Mouse (Mus musculus) erythroblast, embryonic 14.5 days (primary cell): ENCODE data around the gene Arhgap33. TPM values are rescaled to one million over a fixed set of nuclear protein-coding genes. Genes with fewer than 3 reads are reported as not detected.
"Not testable (repeated sequence)": the region's sequence is repeated elsewhere in the genome, so short reads cannot be mapped to it uniquely, and the experiment has no call there.

Experiments
- H3K27me3 ChIP-seq: 2 replicates; pipeline ENCODE4 v1.6.1; 2012; ENCODE audit warnings: inconsistent platforms; ENCODE audit not compliant: control insufficient read depth
- H3K36me3 ChIP-seq: 2 replicates; pipeline ENCODE4 v1.6.1; 2012; ENCODE audit warnings: mild to moderate bottlenecking, inconsistent platforms; ENCODE audit not compliant: control insufficient read depth
- H3K4me1 ChIP-seq: 2 replicates; pipeline ENCODE4 v1.6.1; 2012; ENCODE audit warnings: inconsistent platforms; ENCODE audit not compliant: control insufficient read depth
- H3K4me3 ChIP-seq: replicated peaks from 2 replicates; pipeline ENCODE3; 2012; ENCODE audit warnings: moderate library complexity, mild to moderate bottlenecking, inconsistent platforms
- H3K9me3 ChIP-seq: 2 replicates; pipeline ENCODE4 v1.6.1; 2012; ENCODE audit warnings: low read length, inconsistent platforms, mixed read lengths; ENCODE audit not compliant: control insufficient read depth
- GATA1 ChIP-seq: IDR thresholded peaks from 2 replicates; pipeline ENCODE4 v1.6.1; 2012; ENCODE audit warnings: low read length, inconsistent platforms, mixed read lengths
- TAL1 ChIP-seq: IDR thresholded peaks from 3 replicates; pipeline ENCODE4 v1.6.1; 2012; ENCODE audit warnings: low read length, inconsistent platforms, mixed read lengths
- polyA plus RNA-seq: library from polyadenylated mRNA; stranded (reverse); fragments of >175 nt; gene quantifications from 2 replicates; pipeline ENCODE4 v1.2.3, GENCODE M21; 2012

The Arhgap33 gene
- polyA plus RNA-seq, 1 experiment: 11.7 TPM

DNA sequence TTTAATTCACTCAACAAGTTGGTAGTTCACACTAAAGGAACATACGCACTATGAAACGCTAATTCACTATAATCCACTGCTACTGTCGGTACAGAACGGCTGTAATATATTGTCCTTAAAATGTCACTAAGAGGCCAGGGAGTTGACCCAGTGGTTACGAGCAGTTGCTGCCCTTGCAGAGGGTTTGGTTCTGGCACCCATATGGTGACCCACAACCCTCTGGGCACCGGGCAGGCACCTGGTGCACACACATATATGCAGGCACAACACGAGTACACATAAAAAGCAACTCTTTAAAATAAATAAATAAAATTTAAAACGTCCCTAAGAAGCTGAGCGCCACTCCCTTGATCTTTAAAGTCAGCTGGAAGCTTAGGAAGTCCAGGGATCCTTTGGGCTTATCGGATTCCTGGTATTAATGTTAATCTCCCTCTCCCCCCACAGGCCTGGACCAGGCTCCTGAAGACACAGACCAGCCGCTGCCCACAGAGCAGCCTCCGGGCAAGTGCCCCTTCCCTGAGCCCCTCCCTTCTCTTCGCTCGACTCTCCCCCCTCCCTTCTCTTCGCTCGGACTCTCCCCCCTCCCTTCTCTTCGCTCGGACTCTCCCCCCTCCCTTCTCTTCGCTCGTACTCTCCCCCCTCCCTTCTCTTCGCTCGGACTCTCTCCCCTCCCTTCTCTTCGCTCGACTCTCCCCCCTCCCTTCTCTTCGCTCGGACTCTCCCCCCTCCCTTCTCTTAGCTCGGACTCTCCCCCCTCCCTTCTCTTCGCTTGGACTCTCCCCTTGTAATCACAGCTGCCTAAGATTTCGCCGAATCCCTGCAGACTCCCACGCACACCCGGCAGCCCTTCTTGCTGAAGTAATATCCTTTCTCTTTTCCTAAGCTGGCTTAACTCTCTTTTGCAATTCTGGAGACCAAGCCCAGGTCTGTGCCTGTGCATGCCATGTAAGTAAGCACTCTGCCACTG lies 57.2 kb downstream of the Arhgap33 start:
- Histone ChIP-seq H3K4me1 (no peaks in the 10 kb centered on the region), H3K4me3 (no peak overlapping the region), H3K9me3 (no peaks in the 10 kb centered on the region), H3K27me3 (peaks cover 6% of the 10 kb centered on the region; the same call in 1 of the 2 replicates), H3K36me3 (no peaks in the 10 kb centered on the region)
- TF ChIP-seq GATA1 (no peak), TAL1 (no peak)

DNA sequence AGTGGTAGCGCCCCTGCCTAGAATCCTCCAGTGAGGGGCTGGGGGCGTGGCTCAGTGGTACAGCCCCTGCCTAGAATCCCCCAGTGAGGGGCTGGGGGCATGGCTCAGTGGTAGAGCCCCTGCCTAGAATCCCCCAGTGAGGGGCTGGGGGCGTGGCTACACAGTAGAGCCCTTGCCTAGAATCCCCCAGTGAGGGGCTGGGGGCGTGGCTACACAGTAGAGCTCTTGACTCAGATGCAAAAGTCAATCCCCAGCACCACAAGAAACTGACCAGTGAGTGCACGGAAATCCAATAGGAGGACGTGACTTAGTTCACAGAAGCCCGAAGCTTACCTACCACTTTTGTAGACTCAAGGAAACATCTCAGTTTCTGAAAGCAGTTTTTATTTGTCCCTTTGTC lies 58.7 kb downstream of the Arhgap33 start:
- H3K4me1 ChIP-seq, H3K27me3 ChIP-seq, H3K9me3 ChIP-seq, H3K36me3 ChIP-seq, H3K4me3 ChIP-seq: not testable (repeated sequence)

DNA sequence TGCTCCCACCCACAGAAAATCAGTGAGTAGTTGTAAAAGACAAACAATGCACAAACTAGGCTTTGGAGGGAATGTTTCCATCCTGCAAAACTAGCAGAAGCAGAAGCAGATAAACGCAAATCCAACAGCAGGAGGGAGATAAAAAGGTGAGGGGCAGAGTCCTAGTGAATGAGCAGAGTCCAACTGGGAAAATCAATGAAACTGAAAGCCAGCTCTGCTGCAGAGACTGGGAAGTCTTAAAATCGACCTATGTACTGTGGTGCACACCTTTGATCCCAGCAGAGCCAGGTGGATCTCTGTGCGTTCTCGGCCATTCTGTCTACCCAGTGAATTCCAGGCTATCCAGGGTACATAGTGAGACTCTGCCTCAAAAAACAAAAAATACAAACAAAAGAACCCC lies 59.9 kb downstream of the Arhgap33 start:
- no peaks in the 10 kb centered on the region for H3K9me3 ChIP-seq
- no peaks in the 10 kb centered on the region for H3K36me3 ChIP-seq
- H3K27me3 ChIP-seq: 0 out of 2 replicates have a peak, but pooled peaks cover 3% of the 10 kb centered on the region
- H3K4me3 ChIP-seq: no peak overlapping the region
- TF ChIP-seq GATA1: no peak
- TF ChIP-seq TAL1: no peak
- H3K4me1 ChIP-seq: no peaks in the 10 kb centered on the region

DNA sequence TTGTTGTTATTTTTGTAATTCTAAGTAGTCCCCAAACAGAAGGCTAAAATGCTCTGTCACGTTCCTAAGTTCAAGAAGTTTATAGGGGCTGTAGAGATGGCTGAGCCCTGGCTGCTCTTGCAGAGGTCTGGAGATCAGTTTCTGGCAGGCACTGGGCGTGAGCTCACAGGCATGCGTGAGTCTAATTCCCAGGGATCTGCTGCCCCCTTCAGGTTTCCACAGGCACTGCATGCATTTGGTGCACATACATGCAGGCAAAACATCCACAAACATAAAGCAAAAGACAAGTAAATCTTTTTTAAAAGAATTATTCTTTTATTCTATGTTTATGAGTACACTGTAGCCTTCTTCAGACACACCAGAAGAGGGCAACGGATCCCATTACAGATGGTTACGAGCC lies 62.4 kb downstream of the Arhgap33 start:
- H3K27me3 ChIP-seq: peaks cover 10% of the 10 kb centered on the region
- H3K36me3 ChIP-seq: no peaks in the 10 kb centered on the region
- H3K4me1 ChIP-seq: no peaks in the 10 kb centered on the region
- H3K9me3 ChIP-seq: no peaks in the 10 kb centered on the region
- H3K4me3 ChIP-seq: no peak overlapping the region
- TF ChIP-seq GATA1: no peak
- TF ChIP-seq TAL1: no peak

Other genes with a start within 250 kb of the Arhgap33 start
- gene Clip3, start 243.3 kb downstream of the Arhgap33 start, polyA plus RNA-seq: not detected in 2 replicates
- 2.1 and 2.8 TPM in 2 replicates for gene Alkbh6, start 226.3 kb downstream of the Arhgap33 start, polyA plus RNA-seq
- 0.04 and 0.13 TPM in 2 replicates for gene Syne4, start 220.3 kb downstream of the Arhgap33 start, polyA plus RNA-seq
- not detected in 2 replicates for gene E130208F15Rik, start 213.3 kb downstream of the Arhgap33 start, polyA plus RNA-seq
- gene Sdhaf1, start 211.2 kb downstream of the Arhgap33 start, polyA plus RNA-seq: 0.45 and 0.47 TPM in 2 replicates
- gene Lrfn3, start 172.3 kb downstream of the Arhgap33 start, polyA plus RNA-seq: 0.05 TPM in 1 of 2 replicates, not detected in the other
- 0.91 and 1.6 TPM in 2 replicates for gene Tyrobp, start 121.3 kb downstream of the Arhgap33 start, polyA plus RNA-seq
- gene Hcst, start 115.2 kb downstream of the Arhgap33 start, polyA plus RNA-seq: not detected in 2 replicates
- 0.23 and 0.30 TPM in 2 replicates for gene Nfkbid, start 113.3 kb downstream of the Arhgap33 start, polyA plus RNA-seq
- 0.13 and 0.33 TPM in 2 replicates for gene Aplp1, start 89.5 kb downstream of the Arhgap33 start, polyA plus RNA-seq
- gene Kirrel2, start 77.4 kb downstream of the Arhgap33 start, polyA plus RNA-seq: 0.02 and 0.05 TPM in 2 replicates
- gene Nphs1, start 76.7 kb downstream of the Arhgap33 start, polyA plus RNA-seq: not detected in 2 replicates
- 0.11 and 0.36 TPM in 2 replicates for gene Prodh2, start 41.4 kb downstream of the Arhgap33 start, polyA plus RNA-seq
- gene Hspb6, start 17.1 kb upstream of the Arhgap33 start, polyA plus RNA-seq: 3.7 and 6.8 TPM in 2 replicates
- gene Proser3, start 17.2 kb upstream of the Arhgap33 start, polyA plus RNA-seq: 1.9 and 2.3 TPM in 2 replicates
- gene Lin37, start 24.8 kb upstream of the Arhgap33 start, polyA plus RNA-seq: 14.5 and 17.0 TPM in 2 replicates
- gene U2af1l4, start 28.2 kb upstream of the Arhgap33 start, polyA plus RNA-seq: 5.6 and 7.7 TPM in 2 replicates
- gene Gm49396, start 28.3 kb upstream of the Arhgap33 start, polyA plus RNA-seq: 0.15 and 0.18 TPM in 2 replicates
- 8.0 and 8.9 TPM in 2 replicates for gene Psenen, start 28.6 kb upstream of the Arhgap33 start, polyA plus RNA-seq
- gene Igflr1, start 30.4 kb upstream of the Arhgap33 start, polyA plus RNA-seq: 0.61 and 1.5 TPM in 2 replicates
- gene Kmt2b, start 53.7 kb upstream of the Arhgap33 start, polyA plus RNA-seq: 5.2 and 6.8 TPM in 2 replicates
- gene Zbtb32, start 63.8 kb upstream of the Arhgap33 start, polyA plus RNA-seq: 0.07 and 0.20 TPM in 2 replicates
- 0.10 and 0.14 TPM in 2 replicates for gene Upk1a, start 77.8 kb upstream of the Arhgap33 start, polyA plus RNA-seq
- 15.7 and 23.9 TPM in 2 replicates for gene Cox6b1, start 91.1 kb upstream of the Arhgap33 start, polyA plus RNA-seq
- gene Etv2, start 100.8 kb upstream of the Arhgap33 start, polyA plus RNA-seq: not detected in 2 replicates
- 22.7 and 23.2 TPM in 2 replicates for gene Rbm42, start 115.3 kb upstream of the Arhgap33 start, polyA plus RNA-seq
- gene Haus5, start 129.9 kb upstream of the Arhgap33 start, polyA plus RNA-seq: 2.9 and 5.4 TPM in 2 replicates
- gene Pmis2, start 136.5 kb upstream of the Arhgap33 start, polyA plus RNA-seq: not detected in 2 replicates
- not detected in 2 replicates for gene 2200002J24Rik, start 163.9 kb upstream of the Arhgap33 start, polyA plus RNA-seq
- gene Atp4a, start 177.1 kb upstream of the Arhgap33 start, polyA plus RNA-seq: not detected in 2 replicates
- 1.3 and 1.6 TPM in 2 replicates for gene Tmem147, start 194.5 kb upstream of the Arhgap33 start, polyA plus RNA-seq
- gene Gapdhs, start 208.6 kb upstream of the Arhgap33 start, polyA plus RNA-seq: not detected in 2 replicates
- gene Sbsn, start 216.4 kb upstream of the Arhgap33 start, polyA plus RNA-seq: 0.15 TPM in 1 of 2 replicates, not detected in the other
- gene Dmkn, start 228.7 kb upstream of the Arhgap33 start, polyA plus RNA-seq: not detected in 2 replicates